Mouse (Mus musculus): ENCODE measurements around the gene Ptrh2. TPM values are rescaled to one million over a fixed set of nuclear protein-coding genes. Genes with fewer than 3 reads are reported as not detected.

Gene Ptrh2
- polyA plus RNA-seq, 1 experiment from 2014 or later = 36.7 TPM

GRCm38 (mm10) chr11:86663977-86664376 is 19.8 kb upstream of the Ptrh2 start:
- H3K4me2 ChIP-seq (ENCODE audit: low read depth) = no peak overlapping the region
- no peaks in the 10 kb centered on the region for H3K4me1 ChIP-seq (ENCODE audit: control insufficient read depth, insufficient read depth, low read length)
- DNase-seq (ENCODE audit: low spot score) = no peak
- ATAC-seq (ENCODE audit: insufficient read depth, low FRiP score, low TSS enrichment) = no peak
- no peaks in the 10 kb centered on the region for H3K27me3 ChIP-seq (ENCODE audit: control insufficient read depth, insufficient read depth, low read length)
- H3K9ac ChIP-seq (ENCODE audit: low read length) = no peak overlapping the region
- H3K9me3 ChIP-seq (ENCODE audit: control insufficient read depth, low read length) = no peaks in the 10 kb centered on the region
- H3K27ac ChIP-seq (ENCODE audit: low read depth, low read length) = no peak overlapping the region
- H3K4me3 ChIP-seq (ENCODE audit: low read depth, low read length) = no peak overlapping the region
- H3K36me3 ChIP-seq (ENCODE audit: control insufficient read depth, insufficient read depth, low read length) = peaks cover 3% of the 10 kb centered on the region; the same call in 1 of the 2 replicates

GRCm38 (mm10) chr11:86664406-86664805 is 19.4 kb upstream of the Ptrh2 start:
- Histone ChIP-seq H3K27me3 (ENCODE audit: control insufficient read depth, insufficient read depth, low read length) (no peaks in the 10 kb centered on the region), H3K4me2 (ENCODE audit: low read depth) (no peak overlapping the region), H3K9ac (ENCODE audit: low read length) (no peak overlapping the region), H3K27ac (ENCODE audit: low read depth, low read length) (no peak overlapping the region), H3K4me3 (ENCODE audit: low read depth, low read length) (no peak overlapping the region), H3K9me3 (ENCODE audit: control insufficient read depth, low read length) (no peaks in the 10 kb centered on the region), H3K36me3 (ENCODE audit: control insufficient read depth, insufficient read depth, low read length) (peaks cover 3% of the 10 kb centered on the region; the same call in 1 of the 2 replicates), H3K4me1 (ENCODE audit: control insufficient read depth, insufficient read depth, low read length) (no peaks in the 10 kb centered on the region)
- WGBS = 95% methylated on average over 3 of the region's 3 CpGs
- no peak for ATAC-seq (ENCODE audit: insufficient read depth, low FRiP score, low TSS enrichment)
- no peak for DNase-seq (ENCODE audit: low spot score)

- ATAC-seq (ENCODE audit: insufficient read depth, low FRiP score, low TSS enrichment) (no peak), DNase-seq (ENCODE audit: low spot score) (no peak)
- WGBS = 93% methylated on average over 2 of the region's 2 CpGs
- Histone ChIP-seq H3K4me1 (ENCODE audit: control insufficient read depth, insufficient read depth, low read length) (no peaks in the 10 kb centered on the region), H3K36me3 (ENCODE audit: control insufficient read depth, insufficient read depth, low read length) (peaks cover 3% of the 10 kb centered on the region; the same call in 1 of the 2 replicates), H3K4me3 (ENCODE audit: low read depth, low read length) (no peak overlapping the region), H3K27ac (ENCODE audit: low read depth, low read length) (no peak overlapping the region), H3K9ac (ENCODE audit: low read length) (no peak overlapping the region), H3K27me3 (ENCODE audit: control insufficient read depth, insufficient read depth, low read length) (no peaks in the 10 kb centered on the region), H3K4me2 (ENCODE audit: low read depth) (no peak overlapping the region), H3K9me3 (ENCODE audit: control insufficient read depth, low read length) (no peaks in the 10 kb centered on the region)
Observed at GRCm38 (mm10) chr11:86667553-86667952, 16.2 kb upstream of the Ptrh2 start.

DNA sequence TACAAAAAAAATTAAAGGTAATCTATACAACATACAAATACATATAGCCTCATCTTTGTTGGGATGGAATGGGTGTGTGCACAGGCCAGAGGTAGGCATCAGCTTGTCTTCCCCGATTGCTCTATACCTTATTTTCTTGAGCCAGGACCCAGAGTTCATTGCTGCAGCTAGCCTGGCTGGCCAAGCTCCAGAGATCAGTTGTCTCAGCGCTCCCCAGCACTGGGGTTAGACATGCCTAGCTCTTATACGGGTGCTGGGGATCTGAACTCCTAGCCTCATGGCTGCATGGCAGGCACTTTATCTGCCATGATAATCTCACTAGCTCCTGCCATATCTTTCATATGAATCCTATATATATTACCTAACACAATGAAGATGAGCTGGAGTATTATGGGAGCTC is 15.6 kb upstream of the Ptrh2 start:
- Histone ChIP-seq H3K36me3 (ENCODE audit: control insufficient read depth, insufficient read depth, low read length) (peaks cover 3% of the 10 kb centered on the region; the same call in 1 of the 2 replicates), H3K27ac (ENCODE audit: low read depth, low read length) (no peak overlapping the region), H3K4me1 (ENCODE audit: control insufficient read depth, insufficient read depth, low read length) (no peaks in the 10 kb centered on the region), H3K9ac (ENCODE audit: low read length) (no peak overlapping the region), H3K27me3 (ENCODE audit: control insufficient read depth, insufficient read depth, low read length) (no peaks in the 10 kb centered on the region), H3K4me3 (ENCODE audit: low read depth, low read length) (no peak overlapping the region), H3K9me3 (ENCODE audit: control insufficient read depth, low read length) (no peaks in the 10 kb centered on the region), H3K4me2 (ENCODE audit: low read depth) (no peak overlapping the region)
- ATAC-seq (ENCODE audit: insufficient read depth, low FRiP score, low TSS enrichment) (no peak), DNase-seq (ENCODE audit: low spot score) (no peak)
- WGBS = 93% methylated on average over 3 of the region's 3 CpGs

DNA sequence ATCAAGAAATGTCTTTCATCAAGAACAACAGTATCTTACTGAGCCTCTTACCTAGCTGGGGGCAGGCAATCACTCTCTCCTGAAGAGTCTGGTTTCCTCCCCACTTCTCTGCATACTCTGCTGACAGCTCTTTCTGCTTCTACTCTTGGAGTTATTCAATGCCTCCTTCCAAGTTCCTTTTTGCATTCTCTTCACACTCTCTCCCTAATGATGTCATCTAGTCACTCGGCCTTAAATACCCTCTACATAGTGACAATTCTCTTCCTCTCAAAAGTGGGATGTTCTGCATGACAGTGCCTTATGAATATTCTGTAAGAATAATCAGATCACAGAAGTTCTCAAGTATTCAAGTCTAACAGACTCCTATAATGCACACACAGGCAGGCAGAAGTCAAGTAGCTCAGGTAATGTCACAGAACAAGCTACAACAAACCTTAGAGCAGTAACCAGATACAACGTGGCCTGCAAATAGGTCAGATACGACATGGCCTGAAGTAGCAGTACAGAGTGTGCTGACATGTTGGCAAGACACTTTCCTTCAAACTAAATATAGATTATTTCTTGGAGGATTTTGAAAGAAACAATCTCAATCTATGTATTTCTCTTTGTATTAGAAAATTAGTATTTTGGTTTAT is 12.6 kb upstream of the Ptrh2 start:
- WGBS = 73% methylated on average over 3 of the region's 3 CpGs
- no peaks in the 10 kb centered on the region for H3K9me3 ChIP-seq (ENCODE audit: control insufficient read depth, low read length)
- H3K36me3 ChIP-seq (ENCODE audit: control insufficient read depth, insufficient read depth, low read length) = no peaks in the 10 kb centered on the region
- no peaks in the 10 kb centered on the region for H3K27me3 ChIP-seq (ENCODE audit: control insufficient read depth, insufficient read depth, low read length)
- no peak overlapping the region for H3K4me2 ChIP-seq (ENCODE audit: low read depth)
- DNase-seq (ENCODE audit: low spot score) (no peak), ATAC-seq (ENCODE audit: insufficient read depth, low FRiP score, low TSS enrichment) (no peak)
- H3K4me3 ChIP-seq (ENCODE audit: low read depth, low read length) = no peak overlapping the region
- H3K27ac ChIP-seq (ENCODE audit: low read depth, low read length) = no peak overlapping the region
- no peaks in the 10 kb centered on the region for H3K4me1 ChIP-seq (ENCODE audit: control insufficient read depth, insufficient read depth, low read length)
- H3K9ac ChIP-seq (ENCODE audit: low read length) = no peak overlapping the region

DNA sequence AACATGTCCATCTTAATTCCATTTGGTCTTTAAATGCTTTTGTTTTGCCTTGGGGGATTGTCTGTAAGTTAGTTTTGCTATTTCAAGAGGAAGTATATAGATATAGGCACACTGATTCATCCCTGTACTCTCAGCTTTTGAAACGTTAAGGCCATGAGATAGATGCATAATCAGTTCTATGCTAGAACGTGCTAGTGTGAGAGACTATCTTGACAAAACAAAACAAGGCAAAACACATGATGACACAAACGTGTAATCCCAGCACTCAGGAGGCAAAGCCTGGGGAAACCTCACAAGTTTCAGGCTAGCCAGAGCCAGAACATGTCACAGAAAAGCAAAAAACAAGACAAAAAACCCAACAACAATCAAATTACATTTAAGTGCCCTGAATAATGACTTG is 11.0 kb upstream of the Ptrh2 start:
- DNase-seq (ENCODE audit: low spot score) (no peak), ATAC-seq (ENCODE audit: insufficient read depth, low FRiP score, low TSS enrichment) (no peak)
- Histone ChIP-seq H3K4me2 (ENCODE audit: low read depth) (no peak overlapping the region), H3K9ac (ENCODE audit: low read length) (no peak overlapping the region), H3K4me3 (ENCODE audit: low read depth, low read length) (no peak overlapping the region), H3K27ac (ENCODE audit: low read depth, low read length) (no peak overlapping the region), H3K27me3 (ENCODE audit: control insufficient read depth, insufficient read depth, low read length) (no peaks in the 10 kb centered on the region), H3K4me1 (ENCODE audit: control insufficient read depth, insufficient read depth, low read length) (no peaks in the 10 kb centered on the region), H3K9me3 (ENCODE audit: control insufficient read depth, low read length) (no peaks in the 10 kb centered on the region), H3K36me3 (ENCODE audit: control insufficient read depth, insufficient read depth, low read length) (no peaks in the 10 kb centered on the region)
- 86% methylated on average over 3 of the region's 3 CpGs for WGBS

DNA sequence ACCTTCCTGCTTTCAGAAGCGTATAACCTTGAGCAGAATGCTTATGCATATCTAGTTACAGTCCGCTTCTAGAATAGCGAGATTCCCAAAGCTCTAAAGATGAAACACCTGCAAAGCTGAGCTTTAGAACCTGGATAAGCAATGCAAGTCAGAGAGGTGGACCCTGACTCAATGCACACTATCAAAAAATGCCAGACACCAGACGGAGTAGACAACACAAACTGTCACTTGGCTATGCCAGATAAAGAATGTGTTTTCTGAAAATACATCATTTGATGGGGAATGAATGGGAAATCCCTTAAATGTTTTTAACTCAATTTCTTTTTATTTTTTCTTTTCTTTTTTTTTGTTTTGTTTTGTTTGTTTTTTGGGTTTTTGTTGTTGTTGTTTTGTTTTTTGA is 8.3 kb upstream of the Ptrh2 start:
- WGBS = 92% methylated on average over 4 of the region's 4 CpGs
- no peak overlapping the region for H3K4me3 ChIP-seq (ENCODE audit: low read depth, low read length)
- H3K9ac ChIP-seq (ENCODE audit: low read length) = no peak overlapping the region
- DNase-seq (ENCODE audit: low spot score) (no peak), ATAC-seq (ENCODE audit: insufficient read depth, low FRiP score, low TSS enrichment) (no peak)
- no peaks in the 10 kb centered on the region for H3K4me1 ChIP-seq (ENCODE audit: control insufficient read depth, insufficient read depth, low read length)
- no peaks in the 10 kb centered on the region for H3K36me3 ChIP-seq (ENCODE audit: control insufficient read depth, insufficient read depth, low read length)
- no peaks in the 10 kb centered on the region for H3K27me3 ChIP-seq (ENCODE audit: control insufficient read depth, insufficient read depth, low read length)
- no peaks in the 10 kb centered on the region for H3K9me3 ChIP-seq (ENCODE audit: control insufficient read depth, low read length)
- H3K27ac ChIP-seq (ENCODE audit: low read depth, low read length) = no peak overlapping the region
- no peak overlapping the region for H3K4me2 ChIP-seq (ENCODE audit: low read depth)

DNA sequence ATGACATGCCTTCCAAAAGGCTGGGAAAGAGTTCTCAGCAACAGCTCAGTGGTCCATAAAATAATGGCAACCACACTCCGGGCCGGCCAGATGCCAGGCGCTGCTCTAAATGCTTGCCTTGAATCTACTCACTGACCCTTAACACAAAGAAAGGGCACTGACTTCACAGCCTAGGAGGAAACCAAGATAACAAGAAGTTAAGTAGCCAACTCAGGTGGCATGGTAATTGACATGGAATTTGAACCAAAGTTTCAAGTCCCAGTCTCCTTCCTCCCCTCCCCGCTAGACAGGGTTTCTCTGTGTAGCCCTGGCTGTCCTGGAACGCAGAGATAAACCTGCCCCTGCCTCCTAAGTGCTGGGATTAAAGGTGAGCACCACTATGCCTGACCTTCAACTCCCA is 4.8 kb upstream of the Ptrh2 start:
- DNase-seq (ENCODE audit: low spot score) = no peak
- Histone ChIP-seq H3K36me3 (ENCODE audit: control insufficient read depth, insufficient read depth, low read length) (no peaks in the 10 kb centered on the region), H3K27ac (ENCODE audit: low read depth, low read length) (no peak overlapping the region), H3K4me3 (ENCODE audit: low read depth, low read length) (no peak overlapping the region), H3K9ac (ENCODE audit: low read length) (no peak overlapping the region), H3K27me3 (ENCODE audit: control insufficient read depth, insufficient read depth, low read length) (no peaks in the 10 kb centered on the region), H3K9me3 (ENCODE audit: control insufficient read depth, low read length) (no peaks in the 10 kb centered on the region), H3K4me2 (ENCODE audit: low read depth) (no peak overlapping the region), H3K4me1 (ENCODE audit: control insufficient read depth, insufficient read depth, low read length) (peaks cover 7% of the 10 kb centered on the region)
- ATAC-seq (ENCODE audit: insufficient read depth, low FRiP score, low TSS enrichment) = no peak
- WGBS = 76% methylated on average over 5 of the region's 5 CpGs

DNA sequence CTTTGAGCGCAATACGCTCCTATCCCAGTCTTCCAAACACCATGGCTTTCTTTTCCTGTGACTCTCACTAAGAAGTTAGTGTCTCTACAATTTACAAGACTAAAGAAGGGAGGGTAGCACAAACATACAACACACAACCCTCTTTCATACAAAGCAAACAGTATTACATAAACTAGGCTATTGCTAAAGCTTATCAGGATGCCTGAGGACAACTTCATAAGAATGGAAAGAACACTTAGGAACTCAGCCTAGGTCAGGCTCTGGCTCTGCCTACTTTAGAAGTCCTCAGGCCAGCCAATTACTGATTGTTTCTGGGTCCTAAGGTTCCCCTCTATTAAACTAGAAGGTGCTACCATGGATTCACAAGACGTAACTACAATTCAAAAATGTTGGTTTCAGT is 3.1 kb upstream of the Ptrh2 start:
- H3K27me3 ChIP-seq (ENCODE audit: control insufficient read depth, insufficient read depth, low read length) = no peaks in the 10 kb centered on the region

More for the DNA sequence above, 3.1 kb upstream of the Ptrh2 start:
- no peaks in the 10 kb centered on the region for H3K36me3 ChIP-seq (ENCODE audit: control insufficient read depth, insufficient read depth, low read length)
- H3K4me2 ChIP-seq (ENCODE audit: low read depth) = no peak overlapping the region
- no peak overlapping the region for H3K9ac ChIP-seq (ENCODE audit: low read length)
- H3K9me3 ChIP-seq (ENCODE audit: control insufficient read depth, low read length) = no peaks in the 10 kb centered on the region
- DNase-seq (ENCODE audit: low spot score) (no peak), ATAC-seq (ENCODE audit: insufficient read depth, low FRiP score, low TSS enrichment) (no peak)
- peaks cover 19% of the 10 kb centered on the region for H3K4me1 ChIP-seq (ENCODE audit: control insufficient read depth, insufficient read depth, low read length)
- H3K27ac ChIP-seq (ENCODE audit: low read depth, low read length) = no peak overlapping the region
- no peak overlapping the region for H3K4me3 ChIP-seq (ENCODE audit: low read depth, low read length)
- WGBS = 95% methylated on average over 3 of the region's 3 CpGs
